Mouse (Mus musculus) lung, postnatal 0 days (tissue): ENCODE results near the gene Psma3.

Experiments
- CTCF ChIP-seq: IDR thresholded peaks from 2 replicates; pipeline ENCODE4 v1.5.1; 2016; ENCODE audit warnings: antibody characterized with exemption, mild to moderate bottlenecking
- EP300 ChIP-seq: IDR thresholded peaks from 2 replicates; pipeline ENCODE4 v1.6.1; 2016; ENCODE audit warnings: antibody characterized with exemption, mild to moderate bottlenecking, control low read depth

- TF ChIP-seq CTCF = no peak
- TF ChIP-seq EP300 = no peak
Measured at GRCm38 (mm10) chr12:71042451-71042850, 68.0 kb downstream of the Psma3 start.
